Mouse (Mus musculus) liver, embryonic 16.5 days (tissue): Measurements from ENCODE around the gene Sdc4. TPM values are rescaled to one million over a fixed set of nuclear protein-coding genes. Genes with fewer than 3 reads are reported as not detected.

Experiments used
- ATAC-seq: fragments of 200-750 bp; cut with Nextera tagmentation; 2 replicates; pipeline ENCODE4 v1.8.0; 2017; ENCODE audit warnings: low read depth, mild to moderate bottlenecking, moderate number of reproducible peaks, moderate library complexity
- H3K27ac ChIP-seq: fragments of 300-500 bp; sonication (generic); 2 replicates; pipeline ENCODE4 v1.5.1; 2014; ENCODE audit warnings: mild to moderate bottlenecking, low read length
- H3K27me3 ChIP-seq: fragments of 300-500 bp; sonication (generic); 2 replicates; pipeline ENCODE4 v1.6.1; 2014; ENCODE audit warnings: low read depth, low read length, mixed read lengths; ENCODE audit not compliant: control insufficient read depth, insufficient read depth
- H3K36me3 ChIP-seq: fragments of 300-500 bp; sonication (generic); 2 replicates; pipeline ENCODE4 v1.6.1; 2014; ENCODE audit warnings: mild to moderate bottlenecking; ENCODE audit not compliant: control insufficient read depth, insufficient read depth
- H3K4me1 ChIP-seq: fragments of 300-500 bp; sonication (generic); 2 replicates; pipeline ENCODE4 v1.6.1; 2014; ENCODE audit warnings: low read depth, low read length, mixed read lengths; ENCODE audit not compliant: control insufficient read depth
- H3K4me2 ChIP-seq: fragments of 300-500 bp; sonication (generic); 2 replicates; pipeline ENCODE4 v1.6.1; 2014; ENCODE audit warnings: low read depth, low read length, mixed read lengths
- H3K4me3 ChIP-seq: fragments of 300-500 bp; sonication (generic); 2 replicates; pipeline ENCODE4 v1.5.1; 2014; ENCODE audit warnings: low read depth, mild to moderate bottlenecking, low read length
- H3K9ac ChIP-seq: fragments of 300-500 bp; sonication (generic); 2 replicates; pipeline ENCODE4 v1.6.1; 2014; ENCODE audit warnings: low read depth, low read length
- H3K9me3 ChIP-seq: fragments of 300-500 bp; sonication (generic); replicated peaks from 2 replicates; pipeline ENCODE4 v1.6.1; 2016; ENCODE audit warnings: low read length; ENCODE audit not compliant: control insufficient read depth
- WGBS: fragments of 180-500 bp; shearing (Covaris S2); extraction: QIAGEN DNeasy Blood & Tissue Kit; methylation state at CpG from one replicate; pipeline ENCODE4 v1.1.7; 2014; ENCODE audit not compliant: insufficient replicate concordance; 5-methylcytosine and 5-hydroxymethylcytosine counted together
- polyA plus RNA-seq: library from polyadenylated mRNA; unstranded; fragments of >200 nt; fragmentation: Nextera tagmentation; extraction: Ambion mirVana; gene quantifications from 2 replicates; pipeline ENCODE4 v1.2.1, GENCODE M21; 2015

Gene Sdc4
- polyA plus RNA-seq, 1 experiment from 2014 or later: 72.5 TPM

DNA sequence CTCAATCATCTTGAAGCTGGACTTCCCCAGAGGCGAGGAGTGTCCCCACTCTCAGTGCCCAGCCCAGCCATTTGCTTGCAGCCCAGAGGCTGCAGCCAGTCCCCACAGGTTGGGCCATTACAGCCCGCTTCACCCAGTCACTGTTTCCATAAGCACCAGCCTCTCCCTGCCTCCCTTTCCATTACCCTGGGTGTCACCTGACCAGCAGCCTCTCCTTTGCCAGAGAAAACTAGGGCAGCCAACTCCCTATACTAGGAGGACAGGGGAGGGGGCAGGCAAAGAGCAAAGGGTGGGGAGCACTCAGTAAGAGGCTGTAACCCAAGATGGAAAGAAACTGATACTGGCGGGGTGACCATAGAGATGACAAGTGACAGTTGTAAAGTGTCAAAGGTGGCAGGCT lies 6.7 kb downstream of the Sdc4 start:
- H3K27ac ChIP-seq: peak overlapping the region; percentile 65
- ATAC-seq: peak; percentile 43
- no peaks in the 10 kb centered on the region for H3K9me3 ChIP-seq
- 39% methylated on average over 3 of the region's 3 CpGs for WGBS
- H3K4me3 ChIP-seq: no peak overlapping the region
- H3K27me3 ChIP-seq: peaks cover 7% of the 10 kb centered on the region
- peak overlapping the region; percentile 4; the same call in 1 of the 2 replicates for H3K9ac ChIP-seq
- no peaks in the 10 kb centered on the region for H3K36me3 ChIP-seq
- peaks cover 2% of the 10 kb centered on the region for H3K4me1 ChIP-seq
- peak overlapping the region; percentile 36; the same call in 1 of the 2 replicates for H3K4me2 ChIP-seq

GRCm38 (mm10) chr2:164436215-164436913 lies 7.3 kb downstream of the Sdc4 start:
- no peak for ATAC-seq
- peaks cover 2% of the 10 kb centered on the region for H3K4me1 ChIP-seq
- no peak overlapping the region for H3K4me3 ChIP-seq
- peak overlapping the region; percentile 65 for H3K27ac ChIP-seq
- H3K27me3 ChIP-seq: peaks cover 3% of the 10 kb centered on the region
- peak overlapping the region; percentile 4; the same call in 1 of the 2 replicates for H3K4me2 ChIP-seq
- H3K36me3 ChIP-seq: no peaks in the 10 kb centered on the region
- no peaks in the 10 kb centered on the region for H3K9me3 ChIP-seq
- 17% methylated on average over 8 of the region's 8 CpGs for WGBS
- peak overlapping the region; percentile 4; the same call in 1 of the 2 replicates for H3K9ac ChIP-seq

GRCm38 (mm10) chr2:164435216-164436090 lies 8.2 kb downstream of the Sdc4 start:
- Histone ChIP-seq H3K27ac (peak overlapping the region; percentile 59), H3K4me1 (peaks cover 2% of the 10 kb centered on the region)
- WGBS: 14% methylated on average over 5 of the region's 5 CpGs

GRCm38 (mm10) chr2:164434681-164435080 lies 9.0 kb downstream of the Sdc4 start:
- Histone ChIP-seq H3K9me3 (no peaks in the 10 kb centered on the region), H3K4me2 (peak overlapping the region; percentile 20; the same call in 1 of the 2 replicates), H3K4me1 (peaks cover 2% of the 10 kb centered on the region), H3K9ac (peak overlapping the region; percentile 16; the same call in 1 of the 2 replicates), H3K27ac (peak overlapping the region; percentile 59), H3K27me3 (no peaks in the 10 kb centered on the region), H3K36me3 (no peaks in the 10 kb centered on the region), H3K4me3 (no peak overlapping the region)
- no peak for ATAC-seq
- WGBS: 57% methylated on average over 3 of the region's 3 CpGs

More at GRCm38 (mm10) chr2:164435216-164436090, 8.2 kb downstream of the Sdc4 start:
- Histone ChIP-seq H3K4me2 (peak overlapping the region; percentile 20; the same call in 1 of the 2 replicates), H3K27me3 (no peaks in the 10 kb centered on the region), H3K9ac (no peak overlapping the region), H3K36me3 (no peaks in the 10 kb centered on the region), H3K9me3 (no peaks in the 10 kb centered on the region), H3K4me3 (no peak overlapping the region)
- no peak for ATAC-seq

DNA sequence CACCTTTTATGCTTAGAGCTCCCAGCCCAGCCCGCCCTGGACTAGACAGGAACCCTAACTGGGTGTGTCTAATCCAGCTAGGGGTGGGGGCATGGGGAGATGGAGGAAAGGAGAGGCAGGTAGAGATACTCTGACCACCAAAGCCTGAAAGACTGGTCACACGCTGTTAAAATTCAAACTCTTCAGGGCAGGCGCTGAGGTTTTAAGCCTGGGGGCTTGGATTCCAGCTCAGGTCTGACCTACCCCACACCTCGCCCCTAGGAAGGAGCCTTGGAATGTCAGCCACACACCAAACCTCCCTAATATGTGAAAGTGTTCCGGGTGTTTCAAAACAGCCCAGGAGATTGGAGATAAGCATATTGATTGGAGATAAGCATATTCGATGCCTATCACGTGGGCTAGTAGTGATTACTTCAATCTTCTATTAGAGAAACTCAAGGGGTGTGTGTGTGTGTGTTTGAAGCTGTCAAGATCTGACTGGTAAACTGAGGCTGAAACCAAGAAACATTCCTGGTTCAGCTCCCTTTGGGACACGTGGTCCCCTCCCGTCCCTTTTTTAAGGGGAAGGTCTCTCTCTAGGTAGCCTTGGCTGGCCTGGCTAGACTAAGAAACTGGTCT lies 10.3 kb downstream of the Sdc4 start:
- Histone ChIP-seq H3K4me2 (peak overlapping the region; percentile 41), H3K36me3 (no peaks in the 10 kb centered on the region; the same call in 1 of the 2 replicates), H3K9ac (no peak overlapping the region), H3K9me3 (no peaks in the 10 kb centered on the region), H3K4me1 (peaks cover 2% of the 10 kb centered on the region), H3K4me3 (peak overlapping the region; percentile 6; the same call in 1 of the 2 replicates), H3K27me3 (no peaks in the 10 kb centered on the region), H3K27ac (peak overlapping the region; percentile 76)
- no peak for ATAC-seq
- 51% methylated on average over 9 of the region's 9 CpGs for WGBS

DNA sequence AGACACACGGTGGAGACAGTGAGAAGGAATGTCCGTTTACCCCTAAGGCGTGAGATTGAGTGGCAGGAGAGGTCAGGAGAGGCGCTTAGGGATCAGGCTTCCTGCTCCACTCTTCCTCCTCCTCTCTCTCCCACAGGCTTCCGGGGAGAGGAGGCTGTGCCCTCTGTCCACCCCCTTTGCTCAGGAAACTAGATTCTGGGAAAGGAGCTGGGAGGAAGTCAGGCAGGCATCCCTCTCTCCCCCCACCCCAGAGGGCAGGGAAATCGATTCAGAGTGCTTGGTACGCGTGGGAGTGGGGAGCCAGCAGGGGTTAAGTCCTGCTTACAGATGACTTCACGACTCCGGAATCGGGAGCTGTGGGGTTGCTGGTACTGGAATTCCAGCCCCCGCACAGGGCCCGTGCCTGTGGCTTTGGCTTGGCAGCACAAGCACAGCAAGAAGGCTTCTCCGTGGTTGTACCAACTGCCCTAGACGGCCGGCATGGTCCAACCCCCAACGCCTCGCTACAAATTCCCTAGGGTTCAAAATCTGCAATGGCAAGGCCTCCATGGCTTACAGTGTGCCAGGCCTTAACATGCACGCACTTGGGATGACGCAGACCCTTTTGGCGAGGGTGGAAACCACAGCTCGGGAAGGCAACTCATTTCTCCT lies 11.0 kb downstream of the Sdc4 start:
- H3K27ac ChIP-seq: peak overlapping the region; percentile 76
- peaks cover 2% of the 10 kb centered on the region for H3K4me1 ChIP-seq

DNA sequence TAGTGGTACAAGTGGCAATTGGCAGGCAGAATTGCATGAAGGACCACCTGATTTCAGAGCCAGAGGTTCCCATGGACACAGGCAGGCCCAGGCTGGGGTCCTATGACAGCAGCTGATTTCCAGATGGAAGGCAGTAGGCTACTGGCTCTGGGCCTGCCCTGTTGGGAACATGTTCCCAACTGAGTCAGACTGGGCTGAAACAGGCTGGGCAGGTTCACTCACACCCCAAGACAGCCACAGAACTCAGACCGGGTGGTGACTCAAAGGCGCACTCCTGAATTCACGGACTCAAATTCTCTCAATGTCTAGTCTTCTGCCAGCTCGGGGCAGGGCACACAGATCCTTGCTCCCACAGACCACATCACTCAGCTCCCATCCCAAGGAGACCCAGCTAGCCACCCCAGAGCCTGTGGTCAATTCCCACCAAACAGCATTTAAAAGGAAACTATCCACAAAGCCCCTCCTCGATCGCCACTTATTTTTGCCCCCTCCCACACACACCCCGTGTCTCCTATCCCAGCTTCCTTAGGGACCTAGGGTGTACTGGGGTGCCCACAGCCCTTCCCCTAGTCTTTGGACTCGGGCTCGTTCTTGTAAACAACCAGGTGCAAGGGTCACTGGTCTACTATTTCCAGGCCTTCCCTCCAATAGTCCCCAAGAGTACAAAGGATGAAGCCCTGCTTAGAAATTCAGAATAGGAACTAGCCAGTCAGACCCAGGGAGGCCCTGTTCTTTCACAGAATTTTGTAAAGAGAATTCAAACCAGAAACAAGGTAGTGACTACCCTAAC lies 11.8 kb downstream of the Sdc4 start:
- H3K4me3 ChIP-seq: peak overlapping the region; percentile 8; the same call in 1 of the 2 replicates
- ATAC-seq: peak; percentile 66
- H3K4me2 ChIP-seq: peak overlapping the region; percentile 41
- no peaks in the 10 kb centered on the region for H3K9me3 ChIP-seq
- H3K27ac ChIP-seq: peak overlapping the region; percentile 76
- H3K4me1 ChIP-seq: peaks cover 2% of the 10 kb centered on the region
- H3K9ac ChIP-seq: peak overlapping the region; percentile 28; the same call in 1 of the 2 replicates
- no peaks in the 10 kb centered on the region for H3K27me3 ChIP-seq
- H3K36me3 ChIP-seq: no peaks in the 10 kb centered on the region; the same call in 1 of the 2 replicates
- 48% methylated on average over 9 of the region's 9 CpGs for WGBS

More for the DNA sequence above, 11.0 kb downstream of the Sdc4 start:
- ATAC-seq: no peak
- 23% methylated on average over 22 of the region's 22 CpGs for WGBS
- H3K36me3 ChIP-seq: no peaks in the 10 kb centered on the region; the same call in 1 of the 2 replicates
- H3K9me3 ChIP-seq: no peaks in the 10 kb centered on the region
- peak overlapping the region; percentile 8; the same call in 1 of the 2 replicates for H3K4me3 ChIP-seq
- H3K4me2 ChIP-seq: peak overlapping the region; percentile 41
- 0 out of 2 replicates have a peak overlapping the region, but pooled peaks have one; percentile 31 for H3K9ac ChIP-seq
- H3K27me3 ChIP-seq: no peaks in the 10 kb centered on the region
